ENCODE assay signal across 11 mouse cellular contexts in the genomic region with DNA sequence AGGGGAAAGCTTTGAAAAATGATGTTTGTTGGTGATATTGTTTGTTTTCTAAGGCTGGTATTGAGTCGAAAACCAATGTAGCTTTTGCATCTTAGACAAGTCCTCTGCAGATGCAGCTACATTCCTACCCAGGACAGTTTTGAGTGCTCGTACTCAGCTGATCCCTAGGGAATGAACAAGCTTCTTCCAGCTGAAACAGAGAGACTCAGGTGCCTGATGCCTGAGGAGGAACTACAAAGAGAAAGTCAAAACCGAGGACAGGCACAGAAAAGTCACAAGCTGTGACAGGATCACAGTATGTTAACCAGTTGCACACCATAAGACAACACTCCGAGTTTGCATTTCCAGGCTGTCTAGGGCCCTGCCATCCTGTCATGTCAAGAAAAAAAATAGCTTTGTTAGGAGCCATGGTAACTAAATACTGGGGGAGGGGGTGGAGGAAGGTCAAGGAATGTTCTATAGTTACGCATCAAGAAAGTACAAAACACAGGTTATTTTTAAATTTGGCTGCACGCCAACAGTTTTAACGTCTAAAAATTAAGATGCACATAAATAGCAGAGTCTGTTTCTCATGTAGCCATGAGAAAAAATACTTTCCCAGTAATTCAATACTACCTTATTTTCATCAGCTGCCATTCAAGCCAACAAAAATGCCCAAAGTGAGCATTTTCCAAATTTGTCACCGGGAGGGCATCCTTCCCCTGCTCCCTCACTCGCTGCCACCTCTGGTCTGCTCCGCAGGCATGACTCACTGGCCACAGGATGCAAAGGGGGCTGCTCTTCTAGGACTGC.
DNase-seq lines count a peak whose midpoint lies in the region; ATAC-seq and TF ChIP-seq lines count a peak whose summit lies in the region.
"Had no signal": no experiment of that assay in that cellular context is flagged by ENCODE, and none has a peak within 500 bp of the region (broad histone marks: within the 10 kb centered on the region; RNA-seq: fewer than 3 reads in every experiment).

No protein-coding gene starts in this region.

- peak; percentile 66; the same call in 1 of the 2 replicates for ATAC-seq in kidney, embryonic 16.5 days (ENCODE audit: low FRiP score, low TSS enrichment)
- ATAC-seq in heart, postnatal 0 days (ENCODE audit: insufficient read depth, low read depth) = no peak
- ATAC-seq in CD4-positive, CD25-positive, alpha-beta regulatory T cell, adult 4 months = no peak

- H3K4me3 ChIP-seq in kidney, embryonic 16.5 days (ENCODE audit: low read length) = no peak overlapping the region
- H3K4me3 ChIP-seq in heart, postnatal 0 days (ENCODE audit: low read depth, low read length) = no peak overlapping the region
- H3K4me3 ChIP-seq: hindbrain, embryonic 13.5 days; neural tube, embryonic 13.5 days had no signal

- 20% methylated on average over 10 of the region's 10 CpGs for WGBS in kidney, embryonic 16.5 days
- WGBS in heart, postnatal 0 days = 19% methylated on average over 10 of the region's 10 CpGs

- H3K36me3 ChIP-seq in kidney, embryonic 16.5 days (ENCODE audit: insufficient read depth, low read length) = no peaks in the 10 kb centered on the region
- no peaks in the 10 kb centered on the region for H3K36me3 ChIP-seq in heart, postnatal 0 days (replicated peaks; ENCODE audit: control insufficient read depth, insufficient read depth, low read length)
- H3K36me3 ChIP-seq: hindbrain, embryonic 13.5 days; neural tube, embryonic 13.5 days had no signal

- peak; percentile 40 for DNase-seq in gastrocnemius, adult 18-20 months (ENCODE audit: low spot score)
- DNase-seq in gastrocnemius, postnatal 25 days = no peak
- no peak for DNase-seq in kidney, postnatal 10 days
- peak; percentile 32 for DNase-seq in MN1 (ENCODE audit: low spot score)
- DNase-seq in heart, postnatal 0 days (ENCODE audit: low spot score) = peak; percentile 61
- DNase-seq in spleen, postnatal 4 days (ENCODE audit: low spot score in 2 of 2) = no peak
- DNase-seq: cerebellum, postnatal 14 days had no signal

- no peaks in the 10 kb centered on the region for H3K27me3 ChIP-seq in kidney, embryonic 16.5 days (ENCODE audit: insufficient read depth, low read length)
- H3K27me3 ChIP-seq in heart, postnatal 0 days (ENCODE audit: control insufficient read depth, insufficient read depth, low read length) = no peaks in the 10 kb centered on the region
- H3K27me3 ChIP-seq: neural tube, embryonic 13.5 days had no signal

- H3K4me1 ChIP-seq in kidney, embryonic 16.5 days (ENCODE audit: insufficient read depth, low read length) = peaks cover 27% of the 10 kb centered on the region
- H3K4me1 ChIP-seq in heart, postnatal 0 days (ENCODE audit: control insufficient read depth, insufficient read depth) = peaks cover 57% of the 10 kb centered on the region

- no peak overlapping the region for H3K9ac ChIP-seq in kidney, embryonic 16.5 days (replicated peaks; ENCODE audit: low read length)
- H3K9ac ChIP-seq in heart, postnatal 0 days (replicated peaks; ENCODE audit: low read depth, low read length) = no peak overlapping the region
- H3K9ac ChIP-seq: hindbrain, embryonic 13.5 days; neural tube, embryonic 13.5 days had no signal

- TF ChIP-seq EP300 in heart, postnatal 0 days (IDR thresholded peaks at IDR 0.05; ENCODE audit: low read depth) = no peak

- H3K9me3 ChIP-seq in kidney, embryonic 16.5 days (ENCODE audit: low read length) = no peaks in the 10 kb centered on the region
- H3K9me3 ChIP-seq in heart, postnatal 0 days (replicated peaks; ENCODE audit: control insufficient read depth, low read length) = no peaks in the 10 kb centered on the region
- H3K9me3 ChIP-seq: hindbrain, embryonic 13.5 days; neural tube, embryonic 13.5 days had no signal

- TF ChIP-seq CTCF in heart, postnatal 0 days (IDR thresholded peaks at IDR 0.05; ENCODE audit: low read depth) = no peak

- no peak overlapping the region for H3K27ac ChIP-seq in kidney, embryonic 16.5 days (ENCODE audit: low read length)
- peak overlapping the region; percentile 51 for H3K27ac ChIP-seq in heart, postnatal 0 days (ENCODE audit: low read depth)
- H3K27ac ChIP-seq: hindbrain, embryonic 13.5 days; neural tube, embryonic 13.5 days had no signal

- no peak overlapping the region for H3K4me2 ChIP-seq in kidney, embryonic 16.5 days (replicated peaks; ENCODE audit: low read depth, low read length)
- H3K4me2 ChIP-seq in heart, postnatal 0 days (ENCODE audit: low read depth, low read length) = peak overlapping the region; percentile 7
- H3K4me2 ChIP-seq: hindbrain, embryonic 13.5 days; neural tube, embryonic 13.5 days had no signal

Comparison
In these comparisons a context has a peak if more than half of its experiments do, and no peak if none do; other contexts are left out.
1. DNase-seq: peak in gastrocnemius, adult 18-20 months (single experiment), MN1 (single experiment) and heart, postnatal 0 days (single experiment); none in gastrocnemius, postnatal 25 days (single experiment), kidney, postnatal 10 days (single experiment) and spleen, postnatal 4 days (0 of 2).